Mouse (Mus musculus): ENCODE results near the gene Dync1li1. TPM values are rescaled to one million over a fixed set of nuclear protein-coding genes. Genes with fewer than 3 reads are reported as not detected.
"Not testable (repeated sequence)": the region's sequence is repeated elsewhere in the genome, so short reads cannot be mapped to it uniquely, and the experiment has no call there.

Dync1li1 gene
- polyA plus RNA-seq, 1 experiment from 2014 or later: 57.6 TPM

DNA sequence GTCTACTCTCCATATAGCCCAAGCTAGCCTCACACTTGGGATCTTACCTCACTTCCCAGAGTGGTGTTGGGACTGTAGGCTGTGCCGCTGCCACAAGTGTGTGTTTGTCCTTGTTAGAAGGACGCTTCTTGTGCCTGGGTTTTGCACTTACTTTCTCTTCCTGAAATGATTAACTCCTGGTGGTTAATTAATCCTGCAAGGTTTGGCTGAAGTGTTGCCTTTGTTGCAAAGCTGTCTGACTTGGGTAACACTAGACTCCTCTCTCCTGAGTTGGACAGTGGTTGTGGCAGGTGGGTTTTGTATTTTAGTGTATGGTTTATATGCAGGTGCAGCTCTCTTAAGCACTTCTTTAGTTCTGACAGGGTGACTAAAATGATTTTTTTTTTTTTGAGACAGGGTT lies 12.4 kb downstream of the Dync1li1 start:
- H3K4me2 ChIP-seq: no peak overlapping the region
- H3K9me3 ChIP-seq: no peaks in the 10 kb centered on the region
- no peaks in the 10 kb centered on the region for H3K27me3 ChIP-seq (replicated peaks)
- 75% methylated on average over 2 of the region's 2 CpGs for WGBS
- H3K9ac ChIP-seq: no peak overlapping the region
- H3K4me1 ChIP-seq: no peaks in the 10 kb centered on the region
- H3K27ac ChIP-seq: no peak overlapping the region
- no peak overlapping the region for H3K4me3 ChIP-seq (replicated peaks)
- ATAC-seq (ENCODE audit: insufficient read depth, low FRiP score, low read depth): no peak
- peaks cover 11% of the 10 kb centered on the region for H3K36me3 ChIP-seq

DNA sequence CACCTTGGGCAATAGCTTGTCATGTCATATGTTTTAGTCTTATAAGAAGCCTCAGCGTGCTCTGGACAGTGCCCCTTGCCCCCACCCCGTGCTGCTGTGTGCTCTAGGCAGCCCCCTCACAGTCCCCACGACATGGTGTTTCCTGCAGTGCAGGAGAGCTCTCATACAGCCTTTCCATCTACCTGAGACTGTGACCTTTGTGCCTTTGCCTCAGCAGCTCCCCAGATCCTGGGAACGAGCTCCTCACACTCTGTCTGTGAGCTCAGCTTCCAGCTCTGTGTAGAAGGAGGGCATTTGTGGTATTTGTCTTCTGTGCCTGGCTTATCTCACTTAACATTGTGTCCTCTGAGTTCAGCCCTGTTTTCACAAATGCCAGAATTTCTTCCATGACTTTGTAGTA lies 13.3 kb downstream of the Dync1li1 start:
- Histone ChIP-seq H3K9me3 (no peaks in the 10 kb centered on the region), H3K4me2 (no peak overlapping the region), H3K9ac (no peak overlapping the region), H3K27ac (no peak overlapping the region), H3K4me3 (replicated peaks) (no peak overlapping the region), H3K27me3 (replicated peaks) (no peaks in the 10 kb centered on the region), H3K36me3 (peaks cover 12% of the 10 kb centered on the region), H3K4me1 (no peaks in the 10 kb centered on the region)
- 72% methylated on average over 4 of the region's 4 CpGs for WGBS
- no peak for ATAC-seq (ENCODE audit: insufficient read depth, low FRiP score, low read depth)

DNA sequence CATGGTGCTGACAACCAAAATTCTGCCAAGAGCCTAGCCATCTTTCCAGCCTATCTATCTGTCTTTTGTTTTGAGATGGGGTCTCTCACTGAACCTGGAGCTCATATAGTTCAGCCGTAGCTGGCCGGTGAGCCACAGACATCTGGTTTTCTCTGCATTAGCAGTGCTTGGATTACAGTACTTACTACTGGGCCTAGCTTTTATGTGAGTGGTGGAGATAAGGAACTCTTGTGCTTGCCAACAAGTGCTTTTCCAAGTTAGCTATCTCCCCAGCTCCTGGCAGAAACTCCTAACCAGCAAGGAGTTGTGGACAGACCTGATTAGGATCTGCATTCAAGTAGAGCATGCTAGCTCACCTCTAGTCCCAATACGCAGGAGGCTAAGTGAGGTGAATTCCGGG lies 19.2 kb downstream of the Dync1li1 start:
- no peak for ATAC-seq (ENCODE audit: insufficient read depth, low FRiP score, low read depth)
- 98% methylated on average over 4 of the region's 4 CpGs for WGBS
- H3K36me3 ChIP-seq: peaks cover 23% of the 10 kb centered on the region
- no peak overlapping the region for H3K4me2 ChIP-seq
- H3K27me3 ChIP-seq (replicated peaks): no peaks in the 10 kb centered on the region
- no peak overlapping the region for H3K9ac ChIP-seq
- H3K4me3 ChIP-seq (replicated peaks): no peak overlapping the region
- no peaks in the 10 kb centered on the region for H3K9me3 ChIP-seq
- no peak overlapping the region for H3K27ac ChIP-seq
- H3K4me1 ChIP-seq: no peaks in the 10 kb centered on the region

DNA sequence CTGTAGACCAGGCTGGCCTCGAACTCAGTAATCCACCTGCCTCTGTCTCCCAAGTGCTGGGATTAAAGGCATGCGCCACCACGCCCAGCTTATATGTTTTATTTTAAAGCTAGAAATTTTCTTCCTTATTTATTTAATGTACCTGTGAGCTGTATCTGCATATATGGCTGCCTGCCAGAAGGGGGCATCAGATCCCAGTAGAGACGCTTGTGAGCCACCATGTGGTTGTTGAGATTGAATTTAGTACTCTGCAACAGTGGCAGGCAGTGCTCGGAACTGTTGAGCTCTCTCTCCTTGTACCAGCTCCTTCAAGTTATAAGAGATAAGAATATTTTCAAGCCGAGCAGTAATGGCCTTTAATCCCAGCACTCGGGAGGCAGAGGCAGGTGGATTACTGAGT lies 21.8 kb downstream of the Dync1li1 start:
- Histone ChIP-seq H3K9ac (no peak overlapping the region), H3K27me3 (replicated peaks) (no peaks in the 10 kb centered on the region), H3K4me1 (no peaks in the 10 kb centered on the region), H3K9me3 (no peaks in the 10 kb centered on the region), H3K4me2 (no peak overlapping the region), H3K27ac (no peak overlapping the region), H3K4me3 (replicated peaks) (no peak overlapping the region), H3K36me3 (peaks cover 33% of the 10 kb centered on the region)
- WGBS: 77% methylated on average over 7 of the region's 7 CpGs
- no peak for ATAC-seq (ENCODE audit: insufficient read depth, low FRiP score, low read depth)

DNA sequence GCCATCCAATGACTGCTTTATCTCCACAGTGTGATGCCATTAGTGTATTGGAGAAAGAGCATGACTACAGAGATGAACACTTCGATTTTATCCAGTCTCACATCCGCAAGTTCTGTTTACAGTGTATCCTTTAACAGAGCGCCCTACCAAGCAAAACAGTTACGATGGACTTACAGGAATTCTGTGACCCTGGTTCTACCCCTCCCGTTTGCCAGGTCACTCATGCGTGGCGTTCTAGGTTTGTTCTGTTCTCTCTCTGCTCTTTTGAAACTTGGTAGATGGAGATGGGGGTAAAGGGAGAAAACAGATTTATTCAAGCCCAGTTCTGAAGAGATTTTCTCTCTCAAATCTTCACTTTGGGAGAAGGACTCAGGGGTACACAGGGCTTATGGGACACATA lies 24.9 kb downstream of the Dync1li1 start:
- no peak for ATAC-seq (ENCODE audit: insufficient read depth, low FRiP score, low read depth)
- Histone ChIP-seq H3K4me1 (no peaks in the 10 kb centered on the region), H3K27ac (no peak overlapping the region), H3K36me3 (peaks cover 42% of the 10 kb centered on the region), H3K4me2 (no peak overlapping the region), H3K9ac (no peak overlapping the region), H3K27me3 (replicated peaks) (no peaks in the 10 kb centered on the region), H3K4me3 (replicated peaks) (no peak overlapping the region), H3K9me3 (no peaks in the 10 kb centered on the region)
- WGBS: 90% methylated on average over 7 of the region's 7 CpGs

DNA sequence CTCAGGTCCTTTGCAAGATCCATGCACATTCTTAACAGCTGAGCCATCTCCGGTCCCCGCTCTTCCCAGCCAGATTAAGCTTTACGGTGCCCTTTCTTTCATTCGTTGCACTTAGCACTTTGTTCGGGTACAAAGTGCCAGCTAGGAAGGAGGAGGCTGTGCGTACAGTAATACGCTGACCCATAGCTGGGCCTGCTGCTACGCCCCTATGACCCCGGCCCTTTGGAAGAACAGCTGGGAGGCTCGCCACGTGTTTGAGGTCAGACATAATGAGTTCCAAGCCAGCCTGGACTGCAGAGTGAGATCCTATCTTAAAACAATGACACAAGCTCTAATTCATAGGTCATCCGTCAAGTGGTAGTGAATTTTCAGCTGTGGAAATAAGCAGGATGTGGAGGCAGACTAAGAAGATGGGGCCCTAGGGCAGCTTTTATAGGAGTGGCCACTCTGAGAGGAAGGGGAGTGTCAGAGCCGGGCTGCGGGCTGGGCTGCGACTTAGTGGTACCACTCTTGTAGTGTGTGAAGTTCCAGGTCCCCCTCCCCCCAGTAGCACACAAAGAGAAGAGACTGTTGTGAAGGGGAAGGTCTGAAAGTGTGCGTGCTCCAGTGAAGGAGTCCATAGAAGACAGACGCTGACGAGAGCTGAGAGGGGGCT lies 28.2 kb downstream of the Dync1li1 start:
- no peak overlapping the region for H3K9ac ChIP-seq
- H3K27me3 ChIP-seq (replicated peaks): no peaks in the 10 kb centered on the region
- no peaks in the 10 kb centered on the region for H3K4me1 ChIP-seq
- ATAC-seq (ENCODE audit: insufficient read depth, low FRiP score, low read depth): no peak
- H3K4me3 ChIP-seq (replicated peaks): no peak overlapping the region
- H3K4me2 ChIP-seq: no peak overlapping the region
- peaks cover 48% of the 10 kb centered on the region for H3K36me3 ChIP-seq
- 65% methylated on average over 18 of the region's 18 CpGs for WGBS
- no peak overlapping the region for H3K27ac ChIP-seq
- H3K9me3 ChIP-seq: no peaks in the 10 kb centered on the region

DNA sequence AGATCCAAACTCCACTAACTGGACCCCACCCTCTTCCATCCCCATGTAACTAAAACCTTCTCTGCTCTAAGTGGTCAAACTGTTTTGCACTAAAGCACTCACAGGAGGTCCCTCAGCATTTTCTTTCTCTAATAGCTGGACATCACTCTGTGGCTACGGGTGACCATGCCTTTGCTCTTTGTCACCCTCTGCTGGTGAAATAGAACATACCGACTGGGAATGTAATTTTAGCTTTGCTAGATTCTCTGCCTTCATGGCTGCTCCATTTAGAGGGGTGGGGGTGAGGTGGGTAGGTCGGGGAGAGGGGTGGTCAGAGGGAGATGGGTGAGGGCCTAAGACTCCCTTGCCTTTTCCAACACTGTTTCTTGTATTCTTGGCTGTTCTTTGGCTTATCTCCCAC lies 38.7 kb downstream of the Dync1li1 start:
- H3K9ac ChIP-seq: no peak overlapping the region
- H3K4me1 ChIP-seq: 0 out of 2 replicates have a peak, but pooled peaks cover 5% of the 10 kb centered on the region
- ATAC-seq (ENCODE audit: insufficient read depth, low FRiP score, low read depth): no peak
- H3K27ac ChIP-seq: no peak overlapping the region
- no peaks in the 10 kb centered on the region for H3K9me3 ChIP-seq
- no peaks in the 10 kb centered on the region for H3K27me3 ChIP-seq (replicated peaks)
- 2% methylated on average over 3 of the region's 3 CpGs for WGBS
- H3K36me3 ChIP-seq: peaks cover 14% of the 10 kb centered on the region
- H3K4me3 ChIP-seq (replicated peaks): no peak overlapping the region
- H3K4me2 ChIP-seq: no peak overlapping the region

DNA sequence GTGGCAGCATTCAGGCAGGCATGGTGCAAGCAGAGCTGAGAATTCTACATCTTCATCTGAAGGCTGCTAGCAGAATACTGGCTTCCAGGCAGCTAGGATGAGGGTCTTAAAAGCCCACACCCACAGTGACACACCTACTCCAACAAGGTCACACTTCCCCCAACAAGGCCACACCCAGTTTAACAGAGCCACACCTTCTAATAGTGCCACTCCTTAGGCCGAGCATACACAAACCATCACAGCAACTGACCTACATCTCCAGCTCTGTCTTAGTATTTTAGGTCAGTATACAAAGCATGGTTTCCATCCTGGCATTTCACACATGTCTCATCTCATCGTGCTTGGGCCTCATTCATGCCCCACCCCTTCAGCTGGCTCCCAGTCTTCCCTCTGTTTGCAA lies 39.8 kb downstream of the Dync1li1 start:
- H3K4me2 ChIP-seq; ATAC-seq (ENCODE audit: insufficient read depth, low FRiP score, low read depth): not testable (repeated sequence)
- 40% methylated on average over 2 of the region's 2 CpGs for WGBS

DNA sequence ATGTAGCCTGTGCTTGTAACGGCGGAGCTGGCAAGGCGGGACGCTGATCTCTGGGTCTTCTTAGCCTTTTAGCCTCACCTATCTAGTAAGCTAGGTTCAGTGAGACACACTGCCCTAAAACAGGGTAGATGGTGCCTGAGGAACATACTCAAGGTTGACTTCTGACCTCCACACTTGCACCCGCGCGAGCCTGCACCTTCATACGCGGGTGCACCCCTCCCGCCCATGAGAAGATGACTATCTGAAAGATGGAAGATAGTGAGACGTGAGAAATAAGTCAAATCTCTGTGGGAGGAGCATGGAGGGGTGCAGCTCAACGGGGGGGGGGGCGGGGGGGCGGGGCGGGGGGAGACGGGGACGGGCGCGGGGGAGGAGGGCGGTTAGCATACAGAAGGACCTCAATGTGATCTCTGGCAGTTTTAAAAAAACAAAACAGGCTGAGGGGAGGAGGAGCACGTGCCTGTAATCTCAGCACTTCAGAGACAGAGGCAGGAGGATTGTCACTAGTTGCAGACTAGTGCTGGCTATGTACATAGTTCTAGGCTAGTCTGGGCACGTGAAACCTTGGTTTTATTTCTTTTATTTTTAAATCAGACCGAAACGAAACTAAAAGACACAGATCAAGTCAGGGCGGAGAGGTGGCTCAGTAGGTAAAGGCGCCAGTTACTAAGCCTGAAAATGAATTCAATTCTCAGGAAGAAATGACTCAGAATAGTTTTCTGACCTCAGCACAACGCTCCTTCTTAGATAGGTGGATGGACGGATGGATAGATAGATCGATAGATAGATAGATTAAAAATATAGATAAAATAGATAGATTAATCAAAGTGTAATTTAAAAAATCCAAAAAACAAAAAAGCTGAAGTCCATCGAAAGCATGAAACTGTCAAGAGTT lies 41.6 kb downstream of the Dync1li1 start:
- Histone ChIP-seq H3K9me3 (no peaks in the 10 kb centered on the region), H3K4me1 (0 out of 2 replicates have a peak, but pooled peaks cover 12% of the 10 kb centered on the region), H3K4me3 (replicated peaks) (peak overlapping the region; percentile 83), H3K36me3 (no peaks in the 10 kb centered on the region), H3K27me3 (replicated peaks) (no peaks in the 10 kb centered on the region), H3K27ac (peak overlapping the region; percentile 33; the same call in 1 of the 2 replicates), H3K4me2 (peak overlapping the region; percentile 64), H3K9ac (no peak overlapping the region)
- peak; percentile 6; the same call in 1 of the 2 replicates for ATAC-seq (ENCODE audit: insufficient read depth, low FRiP score, low read depth)
- 27% methylated on average over 27 of the region's 30 CpGs for WGBS

More for the DNA sequence above, 39.8 kb downstream of the Dync1li1 start:
- not testable (repeated sequence) for H3K4me1 ChIP-seq; H3K36me3 ChIP-seq; H3K9ac ChIP-seq; H3K27me3 ChIP-seq (replicated peaks); H3K27ac ChIP-seq; H3K4me3 ChIP-seq (replicated peaks); H3K9me3 ChIP-seq

DNA sequence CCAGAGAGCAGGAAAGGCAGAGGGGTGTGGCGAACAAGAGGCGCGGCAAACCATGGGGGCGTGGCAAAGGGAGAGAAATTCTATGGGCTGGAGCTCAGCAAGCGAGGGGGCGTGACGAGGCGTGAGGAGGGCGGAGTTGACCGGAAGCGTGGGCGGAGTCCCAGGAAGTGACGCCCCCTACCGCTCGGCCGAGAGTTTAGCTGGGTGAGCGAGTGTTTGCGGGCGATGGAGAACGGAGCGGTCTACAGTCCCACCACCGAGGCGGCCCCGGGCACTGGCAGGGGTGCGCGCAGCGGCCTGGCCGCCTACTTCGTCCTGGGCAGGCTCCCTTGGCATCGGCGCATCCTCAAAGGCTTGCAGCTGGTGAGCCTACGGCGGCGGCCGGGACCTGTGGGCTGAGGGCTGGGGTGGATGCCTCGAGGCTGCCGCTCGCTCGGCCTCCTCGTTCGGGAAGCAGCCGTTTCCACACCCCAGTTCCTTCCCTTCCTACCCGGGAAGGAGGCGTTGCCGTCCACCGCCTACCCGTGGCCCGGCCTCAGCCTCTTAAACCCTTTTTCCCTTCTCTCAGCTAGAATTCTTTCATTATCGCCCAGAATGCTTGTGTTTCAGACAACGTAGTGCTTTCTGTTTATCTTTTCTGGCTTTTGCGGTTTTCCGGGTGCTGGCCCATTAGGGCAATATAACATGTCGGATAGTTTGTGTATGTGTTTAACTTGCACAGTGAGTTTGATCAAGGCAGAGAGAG lies 42.6 kb downstream of the Dync1li1 start, which contains the start of gene Cmtm6:
Gene Cmtm6 (plus strand): TSS at position 106 of the 745 bp plus-strand sequence.
- Histone ChIP-seq H3K4me3 (replicated peaks) (peak within 1 kb of the TSS; percentile 83), H3K4me1 (0 out of 2 replicates have a peak, but pooled peaks cover 12% of the 10 kb centered on the region), H3K9me3 (no peaks in the 10 kb centered on the region), H3K27ac (peak within 1 kb of the TSS; percentile 95), H3K4me2 (peak within 1 kb of the TSS; percentile 64), H3K27me3 (replicated peaks) (no peaks in the 10 kb centered on the region), H3K36me3 (no peaks in the 10 kb centered on the region), H3K9ac (peak within 1 kb of the TSS; percentile 88)
- peak; percentile 90 for ATAC-seq (ENCODE audit: insufficient read depth, low FRiP score, low read depth)
- under 1% methylated on average over 53 of the region's 53 CpGs for WGBS

DNA sequence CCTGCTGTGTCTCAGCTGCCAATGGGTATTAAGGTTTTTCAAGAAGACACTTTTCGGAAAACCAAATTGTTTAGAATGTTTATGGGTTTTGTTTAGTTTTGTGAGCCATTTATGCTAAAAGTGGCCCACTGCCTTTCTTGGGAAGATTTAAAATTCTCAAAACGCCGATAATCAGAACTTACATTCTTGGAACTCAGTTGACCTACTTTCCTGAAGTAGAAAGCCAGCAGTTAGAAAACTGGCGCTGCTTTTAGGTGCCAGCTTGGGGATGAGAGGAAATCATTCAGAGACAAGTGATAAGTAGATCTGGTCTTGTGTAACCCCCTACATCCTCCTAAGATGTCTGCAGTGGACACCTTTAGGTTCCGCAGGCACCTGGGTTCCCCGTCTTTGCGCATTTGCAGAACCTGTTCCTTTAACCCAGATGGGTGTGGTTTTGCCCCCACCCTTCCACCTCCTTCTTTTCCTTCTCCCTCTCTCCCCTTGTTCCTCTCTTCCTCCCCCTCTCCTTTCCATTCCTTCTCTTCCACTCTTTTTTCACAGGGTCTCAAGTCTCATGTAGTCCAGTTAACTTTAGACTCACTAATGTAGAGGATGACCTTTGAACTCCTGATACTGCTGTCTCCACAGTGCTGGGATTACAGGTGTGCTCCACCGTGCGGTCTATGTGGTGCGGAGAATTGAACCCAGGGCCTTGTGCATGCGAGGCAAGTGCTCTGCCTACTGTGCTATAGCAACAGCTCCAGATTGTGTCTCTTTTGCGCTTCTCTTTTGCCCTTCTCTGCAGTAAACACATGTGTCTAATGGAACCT lies 43.5 kb downstream of the Dync1li1 start:
- Histone ChIP-seq H3K27ac (peak overlapping the region; percentile 95; the same call in 1 of the 2 replicates), H3K27me3 (replicated peaks) (no peaks in the 10 kb centered on the region), H3K4me3 (replicated peaks) (peak overlapping the region; percentile 83), H3K4me2 (peak overlapping the region; percentile 64), H3K4me1 (peaks cover 21% of the 10 kb centered on the region; the same call in 1 of the 2 replicates), H3K36me3 (no peaks in the 10 kb centered on the region), H3K9me3 (no peaks in the 10 kb centered on the region), H3K9ac (peak overlapping the region; percentile 88; the same call in 1 of the 2 replicates)
- 53% methylated on average over 12 of the region's 12 CpGs for WGBS
- no peak for ATAC-seq (ENCODE audit: insufficient read depth, low FRiP score, low read depth)
